Mouse (Mus musculus): ENCODE results near the gene Gldn. TPM values are rescaled to one million over a fixed set of nuclear protein-coding genes. Genes with fewer than 3 reads are reported as not detected.

Gldn gene
- polyA plus RNA-seq, 1 experiment: not detected

- H3K36me3 ChIP-seq (ENCODE audit: control insufficient read depth, insufficient read depth): no peaks in the 10 kb centered on the region
- H3K27me3 ChIP-seq (ENCODE audit: control insufficient read depth, insufficient read depth, insufficient read length): peaks cover 35% of the 10 kb centered on the region
- TF ChIP-seq MYOG (IDR thresholded peaks at IDR 0.05; ENCODE audit: control insufficient read depth, extremely low read depth, insufficient read length) (no peak), MYOD1 (IDR thresholded peaks at IDR 0.05; ENCODE audit: control insufficient read depth, insufficient read length, low read depth) (no peak), MAX (IDR thresholded peaks at IDR 0.05) (no peak), CEBPB (IDR thresholded peaks at IDR 0.05; ENCODE audit: low read depth) (no peak), CTCF (IDR thresholded peaks at IDR 0.05; ENCODE audit: control insufficient read depth, insufficient read depth, insufficient read length) (no peak), USF1 (IDR thresholded peaks at IDR 0.05; ENCODE audit: low read depth) (no peak), FOSL1 (IDR thresholded peaks at IDR 0.05; ENCODE audit: insufficient read depth, low read length, poor library complexity, severe bottlenecking) (no peak)
- no peak overlapping the region for H3ac ChIP-seq (ENCODE audit: control insufficient read depth, insufficient read length, low read depth)
- H3K79me2 ChIP-seq (ENCODE audit: control insufficient read depth, insufficient read depth): no peaks in the 10 kb centered on the region
- no peak overlapping the region for H3K4me3 ChIP-seq (ENCODE audit: insufficient read depth, poor library complexity, severe bottlenecking)
- H3K79me3 ChIP-seq (ENCODE audit: low read depth): no peaks in the 10 kb centered on the region
Measured at GRCm38 (mm10) chr9:54335582-54335981, 49.3 kb downstream of the Gldn start.

- Histone ChIP-seq H3K4me3 (ENCODE audit: insufficient read depth, poor library complexity, severe bottlenecking) (no peak overlapping the region), H3K36me3 (ENCODE audit: control insufficient read depth, insufficient read depth) (no peaks in the 10 kb centered on the region), H3K27me3 (ENCODE audit: control insufficient read depth, insufficient read depth, insufficient read length) (peaks cover 31% of the 10 kb centered on the region), H3ac (ENCODE audit: control insufficient read depth, insufficient read length, low read depth) (no peak overlapping the region), H3K79me3 (ENCODE audit: low read depth) (no peaks in the 10 kb centered on the region), H3K79me2 (ENCODE audit: control insufficient read depth, insufficient read depth) (no peaks in the 10 kb centered on the region)
- no peak for TF ChIP-seq CTCF (IDR thresholded peaks at IDR 0.05; ENCODE audit: control insufficient read depth, insufficient read depth, insufficient read length)
- TF ChIP-seq USF1 (IDR thresholded peaks at IDR 0.05; ENCODE audit: low read depth): no peak
- TF ChIP-seq CEBPB (IDR thresholded peaks at IDR 0.05; ENCODE audit: low read depth): no peak
- TF ChIP-seq MYOG (IDR thresholded peaks at IDR 0.05; ENCODE audit: control insufficient read depth, extremely low read depth, insufficient read length): no peak
- TF ChIP-seq MYOD1 (IDR thresholded peaks at IDR 0.05; ENCODE audit: control insufficient read depth, insufficient read length, low read depth): no peak
- no peak for TF ChIP-seq FOSL1 (IDR thresholded peaks at IDR 0.05; ENCODE audit: insufficient read depth, low read length, poor library complexity, severe bottlenecking)
- no peak for TF ChIP-seq MAX (IDR thresholded peaks at IDR 0.05)
Measured at GRCm38 (mm10) chr9:54336532-54337144, 50.4 kb downstream of the Gldn start.

GRCm38 (mm10) chr9:54342026-54342425, 55.7 kb downstream of the Gldn start:
- Histone ChIP-seq H3K79me3 (ENCODE audit: low read depth) (no peaks in the 10 kb centered on the region), H3ac (ENCODE audit: control insufficient read depth, insufficient read length, low read depth) (no peak overlapping the region), H3K36me3 (ENCODE audit: control insufficient read depth, insufficient read depth) (no peaks in the 10 kb centered on the region), H3K27me3 (ENCODE audit: control insufficient read depth, insufficient read depth, insufficient read length) (peaks cover 14% of the 10 kb centered on the region), H3K79me2 (ENCODE audit: control insufficient read depth, insufficient read depth) (no peaks in the 10 kb centered on the region), H3K4me3 (ENCODE audit: insufficient read depth, poor library complexity, severe bottlenecking) (no peak overlapping the region)
- TF ChIP-seq MAX (IDR thresholded peaks at IDR 0.05) (no peak), MYOD1 (IDR thresholded peaks at IDR 0.05; ENCODE audit: control insufficient read depth, insufficient read length, low read depth) (no peak), USF1 (IDR thresholded peaks at IDR 0.05; ENCODE audit: low read depth) (no peak), CEBPB (IDR thresholded peaks at IDR 0.05; ENCODE audit: low read depth) (no peak), FOSL1 (IDR thresholded peaks at IDR 0.05; ENCODE audit: insufficient read depth, low read length, poor library complexity, severe bottlenecking) (no peak), MYOG (IDR thresholded peaks at IDR 0.05; ENCODE audit: control insufficient read depth, extremely low read depth, insufficient read length) (no peak), CTCF (IDR thresholded peaks at IDR 0.05; ENCODE audit: control insufficient read depth, insufficient read depth, insufficient read length) (no peak)

GRCm38 (mm10) chr9:54356756-54357155, 70.5 kb downstream of the Gldn start:
- no peak overlapping the region for H3K4me3 ChIP-seq (ENCODE audit: insufficient read depth, poor library complexity, severe bottlenecking)
- H3K79me3 ChIP-seq (ENCODE audit: low read depth): no peaks in the 10 kb centered on the region
- no peak for TF ChIP-seq FOSL1 (IDR thresholded peaks at IDR 0.05; ENCODE audit: insufficient read depth, low read length, poor library complexity, severe bottlenecking)
- H3K27me3 ChIP-seq (ENCODE audit: control insufficient read depth, insufficient read depth, insufficient read length): no peaks in the 10 kb centered on the region
- H3K79me2 ChIP-seq (ENCODE audit: control insufficient read depth, insufficient read depth): no peaks in the 10 kb centered on the region
- no peak overlapping the region for H3ac ChIP-seq (ENCODE audit: control insufficient read depth, insufficient read length, low read depth)
- H3K36me3 ChIP-seq (ENCODE audit: control insufficient read depth, insufficient read depth): no peaks in the 10 kb centered on the region

Other genes with a start within 250 kb of the Gldn start
- 0.05 TPM for gene Tnfaip8l3, start 218.1 kb upstream of the Gldn start, polyA plus RNA-seq (2012; fragmentation: generic; extraction: Trizol)
- not detected for gene Cyp19a1, start 18.4 kb upstream of the Gldn start, polyA plus RNA-seq (2012; fragmentation: generic; extraction: Trizol)
- 0.25 TPM for gene Dmxl2, start 215.1 kb downstream of the Gldn start, polyA plus RNA-seq (2012; fragmentation: generic; extraction: Trizol)